Mouse (Mus musculus): Measurements from ENCODE around the gene Slc17a5.
"Not testable (repeated sequence)": the region's sequence is repeated elsewhere in the genome, so short reads cannot be mapped to it uniquely, and the experiment has no call there.

Slc17a5 gene

DNA sequence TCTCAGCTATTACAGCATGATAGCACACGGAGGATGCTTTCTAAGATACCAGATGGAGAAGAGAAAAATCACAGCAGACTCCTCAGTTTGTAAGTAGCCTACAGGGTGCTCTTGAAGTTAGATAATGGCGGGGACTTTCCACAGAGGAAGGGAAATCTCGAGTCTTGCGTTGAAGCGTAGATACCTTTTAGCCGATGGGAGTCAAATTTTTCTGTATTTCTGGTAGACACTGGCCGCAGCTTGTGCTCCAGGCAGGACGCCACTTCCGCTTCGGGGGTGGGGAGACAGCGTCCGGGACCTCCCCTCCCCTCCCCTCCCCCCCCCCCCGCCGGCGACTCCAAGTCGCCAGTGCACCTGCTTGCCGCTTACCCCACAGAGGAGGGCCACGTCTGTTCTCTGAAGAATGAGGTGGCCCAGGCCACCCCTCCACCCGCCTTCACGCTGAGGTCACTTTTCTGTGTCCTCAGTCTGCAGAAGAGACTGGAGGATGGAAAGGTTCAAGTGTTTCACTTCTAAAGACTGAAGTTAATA, 98.9 kb downstream of the Slc17a5 start, which contains the start of gene Eef1a1:
Eef1a1 (minus strand) TSS at position 262 of the 531 bp plus-strand sequence.
- peak; percentile 84 for DNase-seq (ENCODE audit: extremely low read depth, insufficient read length, low spot score)

DNA sequence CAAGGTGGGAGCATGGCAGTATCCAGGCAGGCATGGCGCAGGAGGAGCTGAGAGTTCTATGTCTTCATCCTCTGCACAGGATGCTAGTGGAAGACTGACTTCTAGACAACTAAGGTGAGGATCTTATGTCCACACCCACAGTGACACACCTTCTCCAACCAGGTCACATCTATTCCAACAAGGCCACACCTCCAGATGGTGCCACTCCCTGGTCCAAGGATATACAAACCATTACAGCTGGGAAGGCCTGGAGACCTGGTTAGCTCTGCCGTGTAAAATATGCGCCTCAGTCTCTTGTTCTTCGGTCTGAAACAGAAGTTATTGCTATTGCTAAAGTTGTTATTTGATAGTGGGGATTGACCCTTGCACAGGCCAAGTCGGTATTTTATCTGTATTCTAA, 99.8 kb downstream of the Slc17a5 start:
- not testable (repeated sequence) for DNase-seq (ENCODE audit: extremely low read depth, insufficient read length, low spot score)

Measured in 3134 (cell line).